Mouse (Mus musculus) liver, postnatal 0 days (tissue): Measurements from ENCODE around the gene Zdhhc14.

ENCODE experiments used
- CTCF ChIP-seq: sonication (generic); IDR thresholded peaks from 2 replicates; pipeline ENCODE4 v1.5.1; 2016; ENCODE audit warnings: antibody characterized with exemption, low read depth
- EP300 ChIP-seq: IDR thresholded peaks from 2 replicates; pipeline ENCODE4 v1.6.1; 2016; ENCODE audit warnings: antibody characterized with exemption, low read depth, mild to moderate bottlenecking

- TF ChIP-seq CTCF (no peak), EP300 (no peak)
Measured at GRCm38 (mm10) chr17:5569131-5570030, 77.0 kb downstream of the Zdhhc14 start.
